Mouse (Mus musculus): Measurements from ENCODE around the gene Trim2.
A peak's percentile ranks its signal among the peaks of the same experiment; 100 is the strongest.

The Trim2 gene

DNA sequence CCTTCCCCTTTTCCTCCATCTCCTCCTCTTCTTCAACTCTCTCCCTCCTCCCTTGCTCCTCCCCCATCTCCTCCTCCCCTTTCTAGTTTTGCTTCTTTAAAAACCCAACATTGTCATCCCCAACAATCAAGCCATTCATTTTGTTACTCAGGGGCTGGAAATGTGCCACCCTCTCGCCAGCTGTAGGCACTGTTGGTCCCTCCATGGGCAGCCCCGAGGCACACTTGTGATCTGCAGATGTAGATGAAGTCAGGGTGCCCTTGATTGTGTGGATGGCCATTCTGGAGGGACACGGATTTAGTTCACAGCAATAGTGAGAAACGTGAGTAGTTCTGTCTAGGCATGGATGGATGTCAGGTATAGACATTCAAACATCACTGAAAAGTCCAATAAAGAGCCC, 17.7 kb downstream of the Trim2 start:
- DNase-seq (ENCODE audit: inconsistent ontology term): no peak

DNA sequence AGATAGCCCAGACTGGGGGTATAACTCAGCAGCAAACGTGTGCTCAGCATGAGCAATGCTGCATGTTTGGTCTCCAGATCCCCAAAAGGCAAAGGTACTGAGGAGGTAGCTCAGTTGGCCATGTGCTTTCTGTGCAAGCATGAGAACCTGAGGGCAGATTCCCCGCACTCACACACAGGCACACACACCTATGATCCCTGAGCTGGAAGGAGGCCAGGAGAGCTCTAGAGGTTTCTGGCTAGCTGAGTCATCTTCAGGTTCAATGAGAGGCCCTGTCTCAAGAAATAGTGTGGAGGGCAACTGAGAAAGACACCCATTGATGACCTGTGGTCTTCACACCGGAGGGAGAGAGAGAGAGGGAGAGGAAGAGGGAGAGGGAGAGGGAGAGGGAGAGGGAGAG, 19.4 kb downstream of the Trim2 start:
- DNase-seq (ENCODE audit: inconsistent ontology term): no peak

DNA sequence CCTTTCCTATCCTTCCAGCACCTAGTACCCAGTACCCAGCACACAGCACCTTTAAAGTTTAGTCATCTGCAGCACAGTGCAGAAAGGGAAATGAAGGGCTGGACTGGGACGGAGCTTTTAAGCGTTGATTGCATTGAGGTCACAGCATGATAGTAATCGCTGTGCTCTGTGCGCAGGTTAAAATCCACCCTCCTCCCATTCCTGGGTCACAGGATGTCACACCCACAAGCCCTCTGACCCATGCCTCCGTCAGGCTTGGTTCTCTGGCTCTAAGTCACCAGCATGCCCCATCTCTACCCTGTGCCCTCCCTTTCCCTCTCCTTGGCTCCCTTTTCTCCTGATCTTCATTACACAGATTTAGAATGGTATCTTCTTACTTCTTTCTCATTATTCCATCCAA, 20.4 kb downstream of the Trim2 start:
- no peak for DNase-seq (ENCODE audit: inconsistent ontology term)

DNA sequence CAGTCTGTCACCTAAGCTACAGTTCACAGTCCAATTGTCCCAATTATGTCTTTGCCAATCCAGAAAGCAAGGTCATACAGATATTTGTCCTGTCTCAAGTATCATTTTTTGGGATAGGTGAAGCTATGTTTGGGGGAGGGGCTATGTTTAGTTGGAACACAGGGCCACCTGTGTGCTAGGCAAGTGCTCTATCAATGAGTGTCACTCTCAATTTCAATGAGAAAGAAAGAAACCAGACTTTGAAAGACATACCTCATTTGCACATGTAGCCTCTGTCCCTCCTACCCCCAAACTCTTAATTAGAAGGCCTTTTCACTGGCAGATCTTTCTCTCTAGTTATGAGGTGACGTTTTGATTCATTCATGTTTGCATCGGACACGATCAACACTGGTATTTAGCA, 21.9 kb downstream of the Trim2 start:
- no peak for DNase-seq (ENCODE audit: inconsistent ontology term)

DNA sequence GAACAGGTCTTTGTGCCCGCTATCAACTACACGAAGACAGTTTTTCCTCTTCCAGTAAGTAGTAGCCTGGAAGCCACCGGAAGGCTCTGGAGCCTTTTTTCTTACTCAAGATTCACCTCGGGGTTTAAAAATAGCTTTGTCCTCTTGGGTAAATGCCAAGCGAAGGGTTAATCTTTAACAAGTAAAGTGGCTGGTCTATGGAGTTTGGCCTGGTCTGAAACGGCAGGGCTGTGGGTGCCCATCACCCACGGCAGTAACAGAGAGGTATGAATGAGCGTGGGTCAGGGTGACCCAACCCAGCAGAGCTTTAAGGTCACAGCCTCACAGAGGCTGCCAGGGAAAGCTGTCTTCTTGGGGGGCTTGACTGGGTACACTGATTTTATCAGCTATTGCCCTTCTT, 23.2 kb downstream of the Trim2 start:
- DNase-seq (ENCODE audit: inconsistent ontology term): no peak

DNA sequence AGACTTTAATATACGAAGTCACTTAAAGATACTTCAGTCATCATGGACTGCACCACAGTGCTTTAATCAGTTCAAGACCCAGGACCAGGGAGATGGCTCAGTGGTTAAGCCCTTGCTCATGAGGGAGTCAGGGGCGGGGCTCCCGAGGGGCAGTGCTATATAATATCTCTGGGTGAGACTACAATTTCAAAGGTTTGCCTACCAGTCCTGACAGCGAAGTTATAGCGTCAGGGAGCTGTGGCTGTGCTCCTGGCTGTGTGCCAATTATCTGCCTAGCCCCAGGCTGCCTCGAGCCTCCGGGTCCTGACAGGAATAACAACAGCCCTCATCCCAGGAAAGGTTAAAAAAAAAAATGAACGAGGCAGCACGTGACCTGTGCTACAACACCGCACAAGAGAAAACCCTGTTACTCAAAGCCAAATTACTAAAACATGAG, 24.7 kb downstream of the Trim2 start:
- DNase-seq (ENCODE audit: inconsistent ontology term): no peak

DNA sequence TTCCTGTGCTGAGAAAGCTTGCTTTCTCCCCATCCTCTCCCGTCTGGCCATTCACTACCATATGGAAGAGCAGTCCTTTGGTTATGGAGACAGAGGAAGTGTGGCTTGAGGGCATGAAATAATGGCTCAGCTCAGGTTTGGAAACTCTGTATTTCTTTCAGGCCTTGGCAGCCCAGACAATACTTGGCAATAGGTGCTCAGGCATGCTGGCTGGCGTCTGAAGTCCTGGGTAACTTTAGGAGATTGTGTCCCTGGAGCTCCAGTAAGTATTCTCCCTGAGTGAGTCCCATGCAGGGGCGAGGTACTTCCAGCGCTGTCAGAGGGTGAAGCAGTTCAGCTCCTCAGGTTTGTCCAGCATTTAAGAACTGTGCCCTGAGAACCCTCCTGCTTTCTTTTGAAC, 27.9 kb downstream of the Trim2 start:
- DNase-seq (ENCODE audit: inconsistent ontology term): no peak

DNA sequence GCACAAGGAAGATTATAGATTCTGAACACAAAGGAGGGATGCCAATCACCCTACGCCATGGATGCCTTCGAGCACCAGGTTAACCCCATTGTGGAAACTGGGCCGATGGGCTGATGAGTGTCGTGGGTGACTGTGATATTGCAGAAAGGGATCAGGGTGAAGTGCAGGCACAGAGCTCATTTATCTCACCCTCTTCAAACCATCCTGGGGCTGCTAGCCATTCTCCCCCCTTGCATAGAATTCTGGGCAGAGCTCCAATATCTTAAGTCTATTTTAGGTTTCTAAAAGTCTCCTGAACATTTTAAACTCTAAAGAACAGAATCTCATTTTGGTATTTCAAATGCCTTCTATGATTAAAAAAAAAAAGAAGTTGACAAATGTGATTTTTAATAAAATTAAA, 31.6 kb downstream of the Trim2 start:
- DNase-seq (ENCODE audit: inconsistent ontology term): no peak

DNA sequence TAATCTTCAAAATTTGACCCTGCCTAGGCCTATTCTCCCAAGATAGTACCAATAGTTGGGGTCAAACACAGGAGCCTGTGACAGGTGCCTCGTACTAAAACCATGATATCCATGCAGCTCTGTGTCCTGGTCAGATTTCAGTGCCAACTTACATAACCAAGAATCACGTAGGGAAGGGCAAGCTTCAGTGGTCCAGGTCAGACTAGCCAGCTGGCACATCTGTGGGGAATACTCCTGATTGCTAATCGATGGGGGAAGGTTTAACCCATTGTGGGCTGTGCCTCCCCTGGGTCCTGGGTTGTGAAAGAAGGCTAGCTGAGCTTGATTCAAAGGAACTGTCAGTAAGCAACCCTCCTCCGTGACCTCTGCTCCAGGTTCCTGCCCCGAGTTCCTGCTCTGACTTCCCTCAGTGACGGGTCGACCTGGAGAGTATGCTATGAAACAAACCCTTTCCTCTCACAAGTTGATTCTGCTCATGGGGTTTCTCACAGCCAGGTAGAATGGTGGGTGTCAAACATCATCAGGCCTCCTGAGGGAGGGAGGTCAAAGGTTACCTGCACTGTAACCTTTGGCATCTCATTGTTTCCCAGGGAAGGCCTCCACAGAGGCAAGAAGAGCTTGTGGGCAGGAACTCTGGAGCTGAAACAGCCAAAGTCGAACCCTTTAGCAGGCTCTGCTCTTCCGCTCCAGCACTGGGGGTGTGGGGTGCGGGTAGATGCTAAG, 34.2 kb downstream of the Trim2 start:
- DNase-seq (ENCODE audit: inconsistent ontology term): no peak

DNA sequence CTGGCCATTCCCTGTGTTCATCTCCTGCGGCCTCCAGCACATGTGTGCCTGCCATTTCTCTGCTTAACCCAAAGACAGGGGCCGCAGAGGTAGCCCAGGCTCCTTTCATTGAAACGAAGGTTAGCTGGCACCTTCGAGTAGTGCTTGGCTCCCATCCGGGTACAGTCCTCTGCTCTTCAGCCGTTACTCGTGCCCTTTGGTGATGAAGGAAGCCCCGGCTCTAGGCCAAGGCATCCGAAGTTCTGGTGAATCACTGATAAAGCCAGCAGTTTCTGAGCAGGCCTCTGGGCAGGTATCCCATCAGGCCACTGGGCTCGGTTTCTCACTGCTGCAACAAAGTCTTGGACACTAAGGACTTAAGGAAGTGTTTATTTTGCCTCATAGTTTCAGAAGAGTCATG, 34.9 kb downstream of the Trim2 start:
- no peak for DNase-seq (ENCODE audit: inconsistent ontology term)

DNA sequence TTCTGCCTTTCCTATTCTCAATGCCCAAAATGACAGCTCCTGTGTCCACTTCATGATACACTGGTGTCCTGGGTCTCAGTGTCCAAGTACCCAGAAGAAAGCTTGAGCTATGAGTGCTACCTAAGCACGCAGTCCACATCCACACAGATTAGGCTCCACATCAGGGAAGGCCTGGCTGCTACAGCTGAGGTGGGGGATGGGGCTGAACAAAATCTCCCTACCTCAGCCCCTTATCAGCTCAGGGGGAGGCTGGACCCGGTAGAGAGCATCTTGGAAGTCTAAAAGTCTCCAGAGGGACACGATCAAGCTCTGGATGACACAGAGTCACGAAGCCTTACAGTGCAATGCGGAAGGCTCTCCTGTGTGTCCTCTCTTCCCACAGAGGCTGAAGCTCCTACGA, 35.6 kb downstream of the Trim2 start:
- no peak for DNase-seq (ENCODE audit: inconsistent ontology term)

DNA sequence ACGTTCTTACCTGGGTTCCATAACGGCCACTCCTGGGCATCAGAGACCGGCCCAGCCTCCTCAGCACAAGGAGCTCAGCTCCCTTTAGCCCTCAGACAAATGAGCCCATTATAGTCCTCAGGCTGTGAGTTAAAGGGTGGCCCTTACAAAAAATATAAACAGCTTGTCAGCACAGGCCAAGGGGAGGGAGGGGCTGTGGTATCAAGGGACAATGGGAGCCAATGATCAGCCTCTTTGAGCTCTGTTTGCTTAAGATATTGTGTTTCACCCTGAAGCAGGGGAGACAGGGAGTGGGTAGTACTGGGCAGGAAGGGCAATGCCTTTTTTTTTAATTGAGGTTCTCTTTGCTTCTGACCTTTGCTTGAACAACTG, 36.1 kb downstream of the Trim2 start:
- DNase-seq (ENCODE audit: inconsistent ontology term): peak; percentile 51

DNA sequence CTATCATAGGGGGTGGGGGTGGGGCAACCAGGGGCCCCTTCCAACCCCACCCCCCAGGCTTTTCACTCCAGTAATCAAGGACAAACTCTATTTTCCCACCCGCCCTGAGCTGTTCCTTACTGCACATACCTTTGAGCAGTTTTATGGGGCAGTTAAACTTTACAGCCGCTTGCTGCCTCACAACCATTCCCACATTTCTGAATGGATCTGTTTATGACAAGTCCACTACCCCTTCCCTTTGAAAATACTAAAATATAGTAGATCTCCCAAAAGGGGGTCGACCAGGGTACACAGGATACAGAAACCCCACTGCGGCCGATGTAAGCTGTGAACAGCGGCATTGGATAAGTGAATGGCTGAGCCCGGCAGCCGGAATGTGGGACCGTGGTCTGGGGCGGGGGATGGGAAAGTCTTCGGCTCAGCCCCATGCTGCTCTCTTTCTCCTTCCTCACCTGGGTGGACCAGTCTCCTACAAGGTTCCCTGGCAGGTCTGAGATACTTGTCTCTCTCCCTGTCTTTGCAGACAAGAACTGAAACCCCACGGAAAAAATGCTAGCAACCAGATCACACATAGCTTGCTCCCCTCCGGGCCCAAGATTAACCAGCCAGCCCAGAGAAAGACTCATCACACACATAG, 36.6 kb downstream of the Trim2 start:
- DNase-seq (ENCODE audit: inconsistent ontology term): peak; percentile 46

DNA sequence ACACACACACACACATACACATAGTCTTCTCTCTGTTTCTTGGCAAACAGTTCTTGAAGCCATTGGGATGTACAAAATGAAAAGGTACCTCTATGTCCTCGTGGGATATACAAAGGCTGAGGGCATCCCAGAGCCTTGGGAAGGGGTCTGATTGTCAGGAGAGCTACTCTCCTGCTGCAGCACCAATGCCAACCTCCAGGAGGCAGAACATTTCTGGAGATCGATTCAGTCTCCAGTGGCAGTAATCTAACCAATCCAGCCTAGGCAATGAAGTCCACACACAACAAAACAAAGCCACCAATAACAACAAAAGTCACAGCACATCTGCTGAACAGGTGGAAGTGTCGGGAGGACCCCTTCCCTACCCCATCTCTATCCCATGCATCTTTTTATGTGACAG, 38.2 kb downstream of the Trim2 start:
- no peak for DNase-seq (ENCODE audit: inconsistent ontology term)

DNA sequence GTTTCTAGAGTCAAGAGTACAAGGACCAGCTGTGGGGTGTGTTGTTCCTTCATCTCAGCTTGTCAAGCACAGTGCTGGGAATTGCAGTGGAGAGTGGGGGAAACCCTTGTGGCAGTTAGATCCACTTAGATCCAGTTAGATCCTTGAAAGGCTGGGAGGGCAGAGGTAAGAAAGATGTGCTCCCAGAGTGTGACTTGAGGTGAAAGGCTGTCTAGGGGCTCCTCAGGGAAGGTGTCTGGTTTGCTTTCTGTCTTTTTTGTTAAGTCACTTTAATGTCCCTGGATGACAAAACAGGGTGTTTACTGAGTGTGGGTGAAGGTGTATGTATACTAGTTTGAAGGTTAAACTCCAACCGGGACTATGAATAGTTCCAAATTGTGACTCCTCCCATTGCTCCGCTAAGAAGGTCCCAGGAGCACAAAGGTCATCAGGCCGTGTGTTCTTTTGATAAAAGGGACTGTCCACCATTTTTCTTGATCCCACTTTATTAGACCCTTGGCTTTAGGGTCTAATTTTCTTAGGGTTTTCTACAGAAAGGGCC, 40.2 kb downstream of the Trim2 start:
- no peak for DNase-seq (ENCODE audit: inconsistent ontology term)

DNA sequence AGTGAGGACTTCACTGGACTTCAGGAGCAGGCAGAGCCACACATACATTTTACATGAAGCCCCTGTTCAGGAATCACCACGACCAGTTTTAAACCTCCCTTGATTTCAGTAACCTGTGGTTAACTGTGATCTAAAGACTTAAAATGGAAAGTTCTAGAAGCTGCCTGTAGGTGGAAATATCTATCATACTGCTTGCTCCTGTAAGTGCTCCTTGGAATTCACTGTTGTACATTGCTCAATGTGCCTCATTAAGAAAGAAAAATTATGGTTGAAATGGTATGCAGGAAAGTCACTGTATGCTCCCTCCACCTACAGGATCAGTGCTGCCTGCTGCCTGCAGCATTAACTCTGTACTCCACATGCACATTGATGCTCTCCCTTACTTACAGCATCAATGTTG, 41.6 kb downstream of the Trim2 start:
- DNase-seq (ENCODE audit: inconsistent ontology term): no peak

DNA sequence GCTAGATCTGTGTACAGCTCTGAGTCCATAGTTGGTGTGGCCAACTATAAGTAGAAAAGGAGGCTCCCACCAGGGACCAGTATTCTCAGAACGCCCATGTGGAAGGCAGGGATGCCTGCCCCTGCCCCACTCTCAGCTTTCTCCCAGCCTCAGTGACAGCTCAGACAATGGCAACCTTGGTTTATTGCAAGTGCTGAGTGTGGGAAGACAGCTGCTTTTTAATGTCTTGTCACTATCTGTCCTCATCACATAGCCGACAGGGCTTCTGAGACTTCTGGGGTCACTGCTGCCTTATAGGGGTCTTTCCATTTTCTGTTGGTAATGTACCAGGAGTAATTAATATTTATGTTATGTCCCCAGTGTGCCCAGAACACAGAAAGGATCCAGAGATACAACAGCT, 42.3 kb downstream of the Trim2 start:
- DNase-seq (ENCODE audit: inconsistent ontology term): no peak

DNA sequence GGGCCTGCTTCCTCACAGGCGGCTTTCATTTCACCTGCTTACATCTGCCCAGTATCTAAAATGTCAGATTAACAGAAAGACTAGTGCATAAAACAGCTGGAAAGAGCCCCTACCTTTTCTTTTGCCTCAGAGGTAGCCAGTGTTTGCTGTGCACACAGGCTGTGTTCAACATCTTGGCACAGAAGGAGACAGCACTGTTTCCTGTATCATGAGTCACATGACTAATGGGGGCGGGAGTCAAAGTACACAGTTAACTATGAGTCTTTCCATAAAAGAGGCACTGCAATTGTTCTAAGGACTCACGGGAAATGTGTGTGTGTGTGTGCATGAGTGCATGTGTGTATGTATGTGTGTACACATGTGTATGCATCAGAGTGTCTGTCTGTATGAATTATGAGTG, 43.9 kb downstream of the Trim2 start:
- no peak for DNase-seq (ENCODE audit: inconsistent ontology term)

DNA sequence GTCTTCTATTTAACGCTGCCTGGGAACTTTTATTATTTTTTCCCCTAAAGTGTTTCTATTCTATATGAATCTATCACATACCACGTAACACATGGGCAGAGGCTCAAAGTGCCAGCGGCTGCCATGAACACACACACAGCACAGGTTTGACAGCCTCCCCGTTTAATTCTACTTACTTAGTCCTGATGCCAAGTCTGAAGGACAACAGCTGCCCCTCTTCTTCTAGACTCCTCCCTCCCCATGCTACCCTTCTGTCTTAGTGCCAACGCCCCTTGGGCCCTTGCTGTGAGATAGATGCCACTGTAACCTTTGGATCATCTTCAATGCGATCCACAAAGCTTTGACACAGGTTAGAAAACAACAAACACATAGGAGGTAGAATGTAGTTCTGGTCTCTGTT, 44.8 kb downstream of the Trim2 start:
- DNase-seq (ENCODE audit: inconsistent ontology term): no peak

DNA sequence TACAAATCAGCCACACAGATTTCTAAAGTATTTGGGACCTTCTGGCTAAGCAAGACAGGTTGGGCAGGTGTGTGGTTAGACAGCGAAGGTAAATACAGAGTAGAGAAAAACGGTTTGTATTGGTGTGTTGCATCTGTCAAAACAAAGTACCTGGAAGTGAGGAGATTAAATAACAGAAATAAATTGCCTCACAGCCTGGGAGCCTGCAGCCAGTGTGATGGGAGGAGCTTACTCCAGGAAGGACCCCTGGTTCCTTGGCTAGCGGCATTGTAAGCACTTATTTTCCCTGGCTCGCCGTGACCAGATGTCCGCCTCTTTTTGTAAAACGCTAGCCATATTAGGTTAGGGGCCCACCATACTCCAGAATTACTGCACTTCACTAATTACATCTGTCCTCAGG, 45.8 kb downstream of the Trim2 start:
- DNase-seq (ENCODE audit: inconsistent ontology term): no peak

DNA sequence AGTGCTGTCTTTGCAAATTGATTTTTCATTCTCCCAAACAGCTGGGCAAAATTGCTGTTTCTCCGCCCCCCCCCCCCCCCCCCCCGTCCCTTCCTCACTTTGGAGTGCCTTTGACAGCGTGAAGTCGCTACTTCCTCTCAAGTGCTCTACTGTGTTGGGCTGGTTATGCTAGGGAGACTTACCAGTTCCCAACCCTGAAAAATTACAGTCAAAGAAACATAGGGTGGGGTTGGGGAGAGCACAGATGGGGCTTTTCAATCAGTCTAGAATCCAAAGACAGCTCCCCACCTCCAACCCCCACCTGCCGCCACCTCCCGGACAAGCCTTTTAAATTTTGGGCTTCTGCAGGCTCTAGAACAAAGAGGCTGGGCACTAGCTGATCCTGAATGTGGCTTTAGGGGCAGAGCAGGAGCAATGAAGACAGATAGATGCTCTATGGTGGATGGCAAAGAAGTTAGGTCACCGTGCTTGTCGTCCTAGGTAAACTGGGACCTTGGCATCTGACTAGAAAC, 46.6 kb downstream of the Trim2 start:
- peak; percentile 34 for DNase-seq (ENCODE audit: inconsistent ontology term)

DNA sequence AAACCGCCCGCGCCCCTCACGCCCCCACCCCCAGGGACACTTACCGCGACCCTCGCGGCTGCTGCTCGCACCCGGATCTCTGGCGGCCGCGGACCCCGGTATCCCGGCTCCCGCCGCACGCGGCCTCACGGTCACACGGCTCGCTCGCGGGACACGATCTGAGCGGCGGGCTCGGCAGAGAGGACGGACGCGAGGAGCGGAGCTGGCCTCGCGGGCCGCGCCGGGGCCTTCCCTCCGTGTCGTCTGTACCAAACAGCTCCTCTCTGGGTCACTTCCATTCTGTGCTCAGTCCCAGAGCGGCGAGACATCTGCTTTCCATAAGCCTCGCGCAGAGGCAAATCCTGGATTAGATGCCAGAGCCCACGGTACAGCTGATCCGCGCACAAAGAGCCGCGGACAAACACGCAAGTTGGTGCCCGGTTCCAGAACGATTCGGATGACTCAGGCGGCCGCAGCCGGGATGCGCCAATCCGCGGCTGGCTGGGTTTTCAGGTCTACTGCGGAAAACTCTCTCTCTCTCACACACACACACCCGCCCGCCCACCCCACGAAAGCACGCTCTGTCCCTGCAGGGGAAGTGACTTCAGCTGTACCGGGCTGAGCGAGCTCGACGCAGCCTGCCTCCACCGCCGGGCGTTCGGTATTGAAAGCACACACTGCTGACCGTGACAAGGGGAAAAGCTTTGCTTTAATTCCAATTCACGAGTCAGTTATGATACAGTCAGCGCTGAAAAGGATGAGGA, 47.2 kb downstream of the Trim2 start:
- peak; percentile 90 for DNase-seq (ENCODE audit: inconsistent ontology term)

Measured in Muller cell, postnatal 12 days (primary cell).